Mouse (Mus musculus) hindbrain, embryonic 14.5 days (tissue): ENCODE results near the gene Pdhx. TPM values are rescaled to one million over a fixed set of nuclear protein-coding genes. Genes with fewer than 3 reads are reported as not detected.

Experiments used
- ATAC-seq: fragments of 200-750 bp; cut with Nextera tagmentation; 2 replicates; pipeline ENCODE4 v1.8.0; 2017; ENCODE audit warnings: moderate number of reproducible peaks, mild to moderate bottlenecking, moderate TSS enrichment, moderate library complexity; ENCODE audit not compliant: low FRiP score
- DNase-seq: peaks from one replicate; pipeline ENCODE4 v3.0.0-alpha.2; 2015; ENCODE audit warnings: low spot score
- H3K27ac ChIP-seq: fragments of 300-500 bp; sonication (generic); 2 replicates; pipeline ENCODE4 v1.5.1; 2014; ENCODE audit warnings: mild to moderate bottlenecking, moderate library complexity
- H3K27me3 ChIP-seq: fragments of 300-500 bp; sonication (generic); 2 replicates; pipeline ENCODE4 v1.6.1; 2014; ENCODE audit warnings: mild to moderate bottlenecking, low read length, mixed read lengths; ENCODE audit not compliant: control insufficient read depth, insufficient read depth
- H3K36me3 ChIP-seq: fragments of 300-500 bp; sonication (generic); replicated peaks from 2 replicates; pipeline ENCODE4 v1.6.1; 2014; ENCODE audit not compliant: control insufficient read depth, insufficient read depth
- H3K4me1 ChIP-seq: fragments of 300-500 bp; sonication (generic); replicated peaks from 2 replicates; pipeline ENCODE4 v1.6.1; 2014; ENCODE audit warnings: antibody characterized with exemption, low read length, mixed read lengths; ENCODE audit not compliant: control insufficient read depth, insufficient read depth
- H3K4me2 ChIP-seq: fragments of 300-500 bp; sonication (generic); replicated peaks from 2 replicates; pipeline ENCODE4 v1.6.1; 2014; ENCODE audit warnings: mild to moderate bottlenecking, moderate library complexity
- H3K4me3 ChIP-seq: fragments of 300-500 bp; sonication (generic); replicated peaks from 2 replicates; pipeline ENCODE4 v1.5.1; 2014; ENCODE audit warnings: mild to moderate bottlenecking, low read length
- H3K9ac ChIP-seq: fragments of 300-500 bp; sonication (generic); 2 replicates; pipeline ENCODE4 v1.6.1; 2014
- H3K9me3 ChIP-seq: fragments of 300-500 bp; sonication (generic); 2 replicates; pipeline ENCODE4 v1.6.1; 2016; ENCODE audit warnings: low read length; ENCODE audit not compliant: control insufficient read depth
- WGBS: fragments of 180-500 bp; shearing (Covaris S2); extraction: QIAGEN DNeasy Blood & Tissue Kit; methylation state at CpG from one replicate; pipeline ENCODE4 v1.1.7; 2014; 5-methylcytosine and 5-hydroxymethylcytosine counted together
- polyA plus RNA-seq: library from polyadenylated mRNA; unstranded; fragments of >200 nt; fragmentation: Nextera tagmentation; extraction: Ambion mirVana; gene quantifications from 2 replicates; pipeline ENCODE4 v1.2.1, GENCODE M21; 2014

The Pdhx gene
- polyA plus RNA-seq, 1 experiment from 2014 or later, result 62.8 TPM

- H3K27me3 ChIP-seq, result no peaks in the 10 kb centered on the region
- H3K4me3 ChIP-seq, result no peak overlapping the region
- H3K4me2 ChIP-seq, result no peak overlapping the region
- 93% methylated on average over 3 of the region's 3 CpGs for WGBS
- no peak overlapping the region for H3K9ac ChIP-seq
- H3K4me1 ChIP-seq, result no peaks in the 10 kb centered on the region
- ATAC-seq, result no peak
- H3K36me3 ChIP-seq, result no peaks in the 10 kb centered on the region
- no peaks in the 10 kb centered on the region for H3K9me3 ChIP-seq
- no peak overlapping the region for H3K27ac ChIP-seq
- no peak for DNase-seq
These were observed 65.1 kb downstream of the Pdhx start for GRCm38 (mm10) chr2:103008221-103008620.

- no peaks in the 10 kb centered on the region for H3K4me1 ChIP-seq
- no peak overlapping the region for H3K4me2 ChIP-seq
- 73% methylated on average over 7 of the region's 7 CpGs for WGBS
- H3K9me3 ChIP-seq, result no peaks in the 10 kb centered on the region
- H3K36me3 ChIP-seq, result no peaks in the 10 kb centered on the region
- no peaks in the 10 kb centered on the region for H3K27me3 ChIP-seq
- no peak overlapping the region for H3K27ac ChIP-seq
- H3K4me3 ChIP-seq, result no peak overlapping the region
- no peak overlapping the region for H3K9ac ChIP-seq
- DNase-seq (no peak), ATAC-seq (no peak)
These were observed 68.7 kb downstream of the Pdhx start for GRCm38 (mm10) chr2:103004599-103004998.

GRCm38 (mm10) chr2:102999153-102999575, 74.1 kb downstream of the Pdhx start:
- WGBS, result 75% methylated on average over 6 of the region's 6 CpGs
- no peak overlapping the region for H3K4me2 ChIP-seq
- H3K4me3 ChIP-seq, result no peak overlapping the region
- H3K27me3 ChIP-seq, result no peaks in the 10 kb centered on the region
- DNase-seq (no peak), ATAC-seq (no peak)
- H3K9me3 ChIP-seq, result no peaks in the 10 kb centered on the region
- no peak overlapping the region for H3K27ac ChIP-seq
- no peaks in the 10 kb centered on the region for H3K36me3 ChIP-seq
- 0 out of 2 replicates have a peak, but pooled peaks cover 6% of the 10 kb centered on the region for H3K4me1 ChIP-seq
- H3K9ac ChIP-seq, result no peak overlapping the region

- Histone ChIP-seq H3K4me2 (no peak overlapping the region), H3K36me3 (no peaks in the 10 kb centered on the region), H3K27ac (no peak overlapping the region), H3K4me3 (no peak overlapping the region), H3K27me3 (no peaks in the 10 kb centered on the region), H3K9me3 (no peaks in the 10 kb centered on the region), H3K4me1 (0 out of 2 replicates have a peak, but pooled peaks cover 6% of the 10 kb centered on the region), H3K9ac (no peak overlapping the region)
- no peak for ATAC-seq
- DNase-seq, result no peak
- WGBS, result 12% methylated on average over 5 of the region's 5 CpGs
These were observed 75.0 kb downstream of the Pdhx start for GRCm38 (mm10) chr2:102998356-102998755.

- Histone ChIP-seq H3K9ac (no peak overlapping the region), H3K4me1 (0 out of 2 replicates have a peak, but pooled peaks cover 6% of the 10 kb centered on the region), H3K9me3 (no peaks in the 10 kb centered on the region), H3K27ac (no peak overlapping the region), H3K4me3 (no peak overlapping the region), H3K27me3 (no peaks in the 10 kb centered on the region), H3K4me2 (no peak overlapping the region), H3K36me3 (no peaks in the 10 kb centered on the region)
- DNase-seq (no peak), ATAC-seq (no peak)
- WGBS, result 73% methylated on average over 1 of the region's 1 CpGs
These were observed 75.4 kb downstream of the Pdhx start for GRCm38 (mm10) chr2:102997874-102998273.

GRCm38 (mm10) chr2:102993841-102994607, 79.3 kb downstream of the Pdhx start:
- H3K27ac ChIP-seq, result no peak overlapping the region
- H3K27me3 ChIP-seq, result no peaks in the 10 kb centered on the region
- no peak overlapping the region for H3K4me3 ChIP-seq
- ATAC-seq (no peak), DNase-seq (no peak)
- 92% methylated on average over 3 of the region's 3 CpGs for WGBS
- no peak overlapping the region for H3K4me2 ChIP-seq
- H3K9ac ChIP-seq, result no peak overlapping the region
- no peaks in the 10 kb centered on the region for H3K9me3 ChIP-seq
- H3K36me3 ChIP-seq, result no peaks in the 10 kb centered on the region
- 0 out of 2 replicates have a peak, but pooled peaks cover 6% of the 10 kb centered on the region for H3K4me1 ChIP-seq

GRCm38 (mm10) chr2:102992405-102992804, 80.9 kb downstream of the Pdhx start:
- Histone ChIP-seq H3K36me3 (no peaks in the 10 kb centered on the region), H3K9ac (no peak overlapping the region), H3K27me3 (no peaks in the 10 kb centered on the region), H3K4me2 (no peak overlapping the region), H3K4me1 (no peaks in the 10 kb centered on the region), H3K9me3 (no peaks in the 10 kb centered on the region), H3K27ac (no peak overlapping the region), H3K4me3 (no peak overlapping the region)
- no peak for ATAC-seq
- whole genome bisulfite sequencing, result 88% methylated on average over 6 of the region's 6 CpGs
- no peak for DNase-seq

- DNase-seq (no peak), ATAC-seq (no peak)
- 70% methylated on average over 2 of the region's 2 CpGs for WGBS
- no peaks in the 10 kb centered on the region for H3K9me3 ChIP-seq
- H3K9ac ChIP-seq, result no peak overlapping the region
- no peaks in the 10 kb centered on the region for H3K27me3 ChIP-seq
- no peak overlapping the region for H3K4me2 ChIP-seq
- H3K27ac ChIP-seq, result no peak overlapping the region
- no peak overlapping the region for H3K4me3 ChIP-seq
- H3K4me1 ChIP-seq, result no peaks in the 10 kb centered on the region
- H3K36me3 ChIP-seq, result no peaks in the 10 kb centered on the region
These were observed 83.0 kb downstream of the Pdhx start for GRCm38 (mm10) chr2:102990301-102990702.

- WGBS, result 88% methylated on average over 1 of the region's 1 CpGs
- Histone ChIP-seq H3K4me3 (no peak overlapping the region), H3K4me1 (no peaks in the 10 kb centered on the region), H3K27me3 (no peaks in the 10 kb centered on the region), H3K36me3 (no peaks in the 10 kb centered on the region), H3K4me2 (no peak overlapping the region), H3K9ac (no peak overlapping the region), H3K27ac (no peak overlapping the region), H3K9me3 (no peaks in the 10 kb centered on the region)
- ATAC-seq (no peak), DNase-seq (no peak)
These were observed 83.9 kb downstream of the Pdhx start for GRCm38 (mm10) chr2:102989446-102989845.

GRCm38 (mm10) chr2:102987708-102988010, 85.7 kb downstream of the Pdhx start:
- no peak overlapping the region for H3K4me3 ChIP-seq
- ATAC-seq, result no peak
- H3K4me2 ChIP-seq, result no peak overlapping the region
- H3K27me3 ChIP-seq, result no peaks in the 10 kb centered on the region
- DNase-seq, result no peak
- no peaks in the 10 kb centered on the region for H3K4me1 ChIP-seq
- H3K27ac ChIP-seq, result no peak overlapping the region
- WGBS, result 94% methylated on average over 4 of the region's 4 CpGs
- no peaks in the 10 kb centered on the region for H3K36me3 ChIP-seq
- no peak overlapping the region for H3K9ac ChIP-seq
- H3K9me3 ChIP-seq, result no peaks in the 10 kb centered on the region
